Mouse (Mus musculus): ENCODE data around the gene Mpped1. TPM values are rescaled to one million over a fixed set of nuclear protein-coding genes. Genes with fewer than 3 reads are reported as not detected.

Mpped1 gene
- polyA plus RNA-seq (2017; shearing (Covaris generic)): 1 to 10 TPM in 1 of 2 experiments, under 1 TPM in 1; 0.24 to 2.9 TPM

GRCm38 (mm10) chr15:83779387-83779786, at the start of gene Mpped1:
Gene Mpped1 (plus strand): TSS chr15:83779467.

Other genes with a start within 250 kb of the Mpped1 start
- 100 to 1,000 TPM; 303 to 420 TPM for gene Tspo, start 215.9 kb upstream of the Mpped1 start, polyA plus RNA-seq (2017; shearing (Covaris generic))
- gene Mcat, start 215.7 kb upstream of the Mpped1 start, polyA plus RNA-seq (2017; shearing (Covaris generic)): 10 to 100 TPM; 23.3 to 28.5 TPM
- gene Ttll12, start 184.3 kb upstream of the Mpped1 start, polyA plus RNA-seq (2017; shearing (Covaris generic)): 10 to 100 TPM; 15.8 to 36.5 TPM
- gene Scube1, start 54.4 kb upstream of the Mpped1 start, polyA plus RNA-seq (2017; shearing (Covaris generic)): 1 to 10 TPM in 1 of 2 experiments, under 1 TPM in 1; 0.33 to 2.1 TPM